Mouse (Mus musculus) cerebellum, adult 2 months (tissue): ENCODE measurements around the gene Ino80.

Experiments
- CTCF ChIP-seq: fragments of 200-500 bp; IDR thresholded peaks from 2 replicates; pipeline ENCODE4 v1.5.1; 2011; ENCODE audit warnings: low read depth, mild to moderate bottlenecking, control low read depth, low read length, moderate library complexity, borderline replicate concordance; ENCODE audit not compliant: insufficient read depth
- POLR2A ChIP-seq: fragments of 200-500 bp; IDR thresholded peaks from 2 replicates; pipeline ENCODE4 v1.6.1; 2011; ENCODE audit warnings: low read length, control low read depth, borderline replicate concordance; ENCODE audit not compliant: insufficient read depth

- TF ChIP-seq CTCF (no peak), POLR2A (no peak)
These were observed 23.6 kb upstream of the Ino80 start for GRCm38 (mm10) chr2:119500965-119501652.
